ENCODE assay signal across 26 mouse cellular contexts in the genomic region with DNA sequence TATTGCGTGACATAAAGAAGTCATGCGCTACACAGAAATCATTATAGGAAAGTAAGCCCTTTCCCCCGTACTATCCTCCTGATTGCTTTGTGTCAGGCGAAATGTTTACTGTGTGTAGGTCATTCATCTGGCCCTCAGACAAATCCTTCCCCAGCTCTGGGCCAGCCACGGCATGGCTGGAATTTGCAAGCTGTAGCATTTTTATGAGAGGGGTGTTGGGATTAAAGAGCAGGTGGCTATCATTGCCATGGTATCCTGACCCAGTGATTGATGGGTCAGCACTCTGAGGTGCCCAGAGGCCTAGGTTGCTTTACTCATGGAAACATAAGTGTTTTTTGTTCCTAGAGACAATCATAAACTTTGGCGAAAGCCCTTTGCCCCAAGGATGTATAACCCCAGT. TPM values are rescaled to one million over a fixed set of nuclear protein-coding genes. Genes with fewer than 3 reads are reported as not detected.
DNase-seq lines count a peak whose midpoint lies in the region; ATAC-seq lines count a peak whose summit lies in the region.
"Had no signal": no experiment of that assay in that cellular context is flagged by ENCODE, and none has a peak within 500 bp of the region (broad histone marks: within the 10 kb centered on the region; RNA-seq: fewer than 3 reads in every experiment).

No protein-coding gene starts in this region.

- H3K27me3 ChIP-seq in kidney, embryonic 16.5 days (ENCODE audit: insufficient read depth, low read length) = no peaks in the 10 kb centered on the region
- H3K27me3 ChIP-seq in midbrain, embryonic 10.5 days (ENCODE audit: low read depth, poor library complexity, severe bottlenecking) = no peaks in the 10 kb centered on the region
- no peaks in the 10 kb centered on the region for H3K27me3 ChIP-seq in midbrain, embryonic 16.5 days (ENCODE audit: control insufficient read depth, insufficient read depth, low read depth, low read length)
- H3K27me3 ChIP-seq: CH12.LX; embryonic facial prominence, embryonic 12.5 days; embryonic facial prominence, embryonic 15.5 days; forebrain, embryonic 15.5 days; heart, embryonic 12.5 days; heart, embryonic 15.5 days; hindbrain, embryonic 15.5 days had no signal

- peak; percentile 69 for ATAC-seq in kidney, embryonic 16.5 days (ENCODE audit: low FRiP score, low TSS enrichment)
- no peak for ATAC-seq in midbrain, embryonic 16.5 days

- no peaks in the 10 kb centered on the region for H3K36me3 ChIP-seq in kidney, embryonic 16.5 days (ENCODE audit: insufficient read depth, low read length)
- no peaks in the 10 kb centered on the region for H3K36me3 ChIP-seq in midbrain, embryonic 10.5 days
- H3K36me3 ChIP-seq in midbrain, embryonic 16.5 days (ENCODE audit: control insufficient read depth, insufficient read depth, low read length) = no peaks in the 10 kb centered on the region
- H3K36me3 ChIP-seq: embryonic facial prominence, embryonic 12.5 days; embryonic facial prominence, embryonic 15.5 days; forebrain, embryonic 15.5 days; G1E; heart, embryonic 12.5 days; heart, embryonic 15.5 days; hindbrain, embryonic 15.5 days had no signal

- H3K4me2 ChIP-seq in kidney, embryonic 16.5 days (replicated peaks; ENCODE audit: low read depth, low read length) = no peak overlapping the region
- no peak overlapping the region for H3K4me2 ChIP-seq in midbrain, embryonic 16.5 days (ENCODE audit: low read length)
- H3K4me2 ChIP-seq: embryonic facial prominence, embryonic 12.5 days; embryonic facial prominence, embryonic 15.5 days; forebrain, embryonic 15.5 days; heart, embryonic 12.5 days; heart, embryonic 15.5 days; hindbrain, embryonic 15.5 days had no signal

- H3K4me3 ChIP-seq in kidney, embryonic 16.5 days (ENCODE audit: low read length) = no peak overlapping the region
- no peak overlapping the region for H3K4me3 ChIP-seq in midbrain, embryonic 10.5 days
- H3K4me3 ChIP-seq in midbrain, embryonic 16.5 days (ENCODE audit: low read depth, low read length) = no peak overlapping the region
- H3K4me3 ChIP-seq: embryonic facial prominence, embryonic 12.5 days; embryonic facial prominence, embryonic 15.5 days; forebrain, embryonic 15.5 days; heart, embryonic 12.5 days; heart, embryonic 15.5 days; hindbrain, embryonic 15.5 days had no signal

- H3K27ac ChIP-seq in kidney, embryonic 16.5 days (ENCODE audit: low read length) = no peak overlapping the region
- peak overlapping the region; percentile 13; the same call in 1 of the 2 replicates for H3K27ac ChIP-seq in midbrain, embryonic 10.5 days (replicated peaks)
- H3K27ac ChIP-seq in midbrain, embryonic 16.5 days (ENCODE audit: low read length) = no peak overlapping the region
- H3K27ac ChIP-seq: embryonic facial prominence, embryonic 12.5 days; embryonic facial prominence, embryonic 15.5 days; heart, embryonic 15.5 days had no signal

- 59% methylated on average over 6 of the region's 6 CpGs for WGBS in kidney, embryonic 16.5 days
- 68% methylated on average over 6 of the region's 6 CpGs for WGBS in midbrain, embryonic 10.5 days
- 59% methylated on average over 6 of the region's 6 CpGs for WGBS in midbrain, embryonic 16.5 days

- H3K9ac ChIP-seq in kidney, embryonic 16.5 days (replicated peaks; ENCODE audit: low read length) = no peak overlapping the region
- H3K9ac ChIP-seq in midbrain, embryonic 16.5 days (ENCODE audit: low read depth, low read length) = no peak overlapping the region
- H3K9ac ChIP-seq: embryonic facial prominence, embryonic 12.5 days; embryonic facial prominence, embryonic 15.5 days; forebrain, embryonic 15.5 days; heart, embryonic 12.5 days; heart, embryonic 15.5 days; hindbrain, embryonic 15.5 days had no signal

- peak; percentile 4 for DNase-seq in kidney, adult 11 months
- no peak for DNase-seq in kidney, postnatal 25 days
- no peak for DNase-seq in kidney, adult 18-20 months
- DNase-seq in midbrain, embryonic 10.5 days (ENCODE audit: low spot score) = no peak
- no peak for DNase-seq in urinary bladder, postnatal 25 days (ENCODE audit: low spot score)
- DNase-seq: adrenal gland, adult 2 months; adrenal gland, postnatal 14 days; B cell, adult 2 months; cerebellum, adult 11 months; cerebellum, adult 2 months; cerebellum, adult 9-11 months; cerebellum, postnatal 25 days; gastrocnemius, postnatal 25 days; heart, adult 18-20 months; heart, postnatal 10 days; heart, postnatal 36 days had no signal

- peaks cover 6% of the 10 kb centered on the region for H3K4me1 ChIP-seq in kidney, embryonic 16.5 days (ENCODE audit: insufficient read depth, low read length)
- H3K4me1 ChIP-seq in midbrain, embryonic 10.5 days = peaks cover 31% of the 10 kb centered on the region
- no peaks in the 10 kb centered on the region for H3K4me1 ChIP-seq in midbrain, embryonic 16.5 days (ENCODE audit: control insufficient read depth, insufficient read depth, low read length)
- H3K4me1 ChIP-seq: embryonic facial prominence, embryonic 15.5 days; heart, embryonic 12.5 days; heart, embryonic 15.5 days had no signal

- H3K9me3 ChIP-seq in kidney, embryonic 16.5 days (ENCODE audit: low read length) = no peaks in the 10 kb centered on the region
- no peaks in the 10 kb centered on the region for H3K9me3 ChIP-seq in midbrain, embryonic 10.5 days (replicated peaks)
- H3K9me3 ChIP-seq in midbrain, embryonic 16.5 days (replicated peaks; ENCODE audit: control insufficient read depth, low read length, poor library complexity, severe bottlenecking) = no peaks in the 10 kb centered on the region
- H3K9me3 ChIP-seq: embryonic facial prominence, embryonic 12.5 days; embryonic facial prominence, embryonic 15.5 days; forebrain, embryonic 15.5 days; G1E; heart, embryonic 12.5 days; heart, embryonic 15.5 days; hindbrain, embryonic 15.5 days had no signal

RNA-seq across cellular contexts. Expression of gene Slc30a10, which starts 35.2 kb away (rescaled TPM):
- polyA plus RNA-seq in kidney, embryonic 16.5 days (2015; fragmentation: Nextera tagmentation; extraction: Ambion mirVana) = 0.14 and 0.22 TPM in 2 replicates
- polyA plus RNA-seq in midbrain, embryonic 10.5 days (2016; fragmentation: Nextera tagmentation; extraction: Ambion mirVana) = 1.3 and 1.4 TPM in 2 replicates
- 6.5 and 7.9 TPM in 2 replicates for polyA plus RNA-seq in midbrain, embryonic 16.5 days (2015; fragmentation: Nextera tagmentation; extraction: Ambion mirVana)
- polyA plus RNA-seq: adrenal gland, adult 2 months had no signal
